Mouse (Mus musculus) hindbrain, embryonic 11.5 days (tissue): Measurements from ENCODE around the gene Clpx. TPM values are rescaled to one million over a fixed set of nuclear protein-coding genes. Genes with fewer than 3 reads are reported as not detected.

Experiments
- ATAC-seq: fragments of 200-750 bp; cut with Nextera tagmentation; 2 replicates; pipeline ENCODE4 v1.8.0; 2017; ENCODE audit warnings: mild to moderate bottlenecking, moderate TSS enrichment, moderate library complexity; ENCODE audit not compliant: low FRiP score
- DNase-seq: peaks from one replicate; pipeline ENCODE4 v3.0.0-alpha.2; 2015; ENCODE audit warnings: low spot score
- H3K27ac ChIP-seq: fragments of 300-500 bp; sonication (generic); 2 replicates; pipeline ENCODE4 v1.5.1; 2014; ENCODE audit warnings: mild to moderate bottlenecking, low read depth, low read length
- H3K27me3 ChIP-seq: fragments of 300-500 bp; sonication (generic); 2 replicates; pipeline ENCODE4 v1.6.1; 2014; ENCODE audit warnings: mild to moderate bottlenecking, low read length, moderate library complexity, mixed read lengths; ENCODE audit not compliant: control insufficient read depth, insufficient read depth
- H3K36me3 ChIP-seq: fragments of 300-500 bp; sonication (generic); 2 replicates; pipeline ENCODE4 v1.6.1; 2014; ENCODE audit warnings: mild to moderate bottlenecking, low read length, moderate library complexity, mixed read lengths; ENCODE audit not compliant: control insufficient read depth, insufficient read depth
- H3K4me1 ChIP-seq: fragments of 300-500 bp; sonication (generic); replicated peaks from 2 replicates; pipeline ENCODE4 v1.6.1; 2014; ENCODE audit warnings: low read length, mixed read lengths; ENCODE audit not compliant: control insufficient read depth, insufficient read depth
- H3K4me2 ChIP-seq: fragments of 300-500 bp; sonication (generic); replicated peaks from 2 replicates; pipeline ENCODE4 v1.6.1; 2014; ENCODE audit warnings: mild to moderate bottlenecking, low read depth, low read length
- H3K4me3 ChIP-seq: fragments of 300-500 bp; sonication (generic); 2 replicates; pipeline ENCODE4 v1.5.1; 2014; ENCODE audit warnings: low read depth, low read length
- H3K9ac ChIP-seq: fragments of 300-500 bp; sonication (generic); 2 replicates; pipeline ENCODE4 v1.6.1; 2014; ENCODE audit warnings: low read depth, low read length
- H3K9me3 ChIP-seq: fragments of 300-500 bp; sonication (generic); 2 replicates; pipeline ENCODE4 v1.6.1; 2016; ENCODE audit warnings: low read length; ENCODE audit not compliant: control insufficient read depth
- WGBS: fragments of 180-500 bp; shearing (Covaris S2); extraction: QIAGEN DNeasy Blood & Tissue Kit; methylation state at CpG from one replicate; pipeline ENCODE4 v1.1.7; 2014; 5-methylcytosine and 5-hydroxymethylcytosine counted together
- polyA plus RNA-seq: library from polyadenylated mRNA; unstranded; fragments of >200 nt; fragmentation: Nextera tagmentation; extraction: Ambion mirVana; gene quantifications from 2 replicates; pipeline ENCODE4 v1.2.1, GENCODE M21; 2014

Gene Clpx
- polyA plus RNA-seq, 1 experiment from 2014 or later: 47.5 TPM

GRCm38 (mm10) chr9:65299650-65300049 lies 5.6 kb downstream of the Clpx start:
- Histone ChIP-seq H3K36me3 (0 out of 2 replicates have a peak, but pooled peaks cover 2% of the 10 kb centered on the region), H3K27me3 (no peaks in the 10 kb centered on the region)
- ATAC-seq: no peak

GRCm38 (mm10) chr9:65302327-65302983 lies 8.4 kb downstream of the Clpx start:
- Histone ChIP-seq H3K9ac (no peak overlapping the region), H3K9me3 (no peaks in the 10 kb centered on the region), H3K4me1 (no peaks in the 10 kb centered on the region), H3K4me3 (no peak overlapping the region), H3K36me3 (0 out of 2 replicates have a peak, but pooled peaks cover 2% of the 10 kb centered on the region), H3K27ac (no peak overlapping the region), H3K4me2 (no peak overlapping the region), H3K27me3 (no peaks in the 10 kb centered on the region)
- WGBS: 96% methylated on average over 4 of the region's 4 CpGs
- no peak for DNase-seq
- no peak for ATAC-seq

More at GRCm38 (mm10) chr9:65299650-65300049, 5.6 kb downstream of the Clpx start:
- Histone ChIP-seq H3K4me2 (no peak overlapping the region), H3K4me3 (no peak overlapping the region), H3K9me3 (no peaks in the 10 kb centered on the region), H3K4me1 (no peaks in the 10 kb centered on the region), H3K9ac (no peak overlapping the region), H3K27ac (no peak overlapping the region)
- WGBS: 97% methylated on average over 7 of the region's 7 CpGs
- no peak for DNase-seq

DNA sequence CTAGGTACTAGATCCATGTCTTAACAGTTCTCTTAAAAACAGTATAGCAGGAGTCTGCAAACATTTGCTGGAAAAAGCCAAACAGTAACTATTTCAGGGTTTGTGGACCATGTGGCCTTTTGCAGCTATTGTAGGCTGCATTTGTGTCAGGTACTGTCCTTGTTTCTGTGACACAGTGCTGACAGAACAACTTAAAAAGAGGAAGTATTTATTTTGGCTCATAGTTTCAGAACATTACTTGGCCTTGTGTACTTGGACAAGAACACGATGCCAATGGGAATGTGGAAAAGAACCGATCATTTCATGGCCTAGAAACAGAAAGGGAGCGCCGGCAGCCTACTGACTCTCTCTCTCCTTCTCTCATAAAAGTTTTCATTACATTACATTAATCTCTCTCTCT lies 9.5 kb downstream of the Clpx start:
- Histone ChIP-seq H3K4me2 (no peak overlapping the region), H3K9ac (no peak overlapping the region)

DNA sequence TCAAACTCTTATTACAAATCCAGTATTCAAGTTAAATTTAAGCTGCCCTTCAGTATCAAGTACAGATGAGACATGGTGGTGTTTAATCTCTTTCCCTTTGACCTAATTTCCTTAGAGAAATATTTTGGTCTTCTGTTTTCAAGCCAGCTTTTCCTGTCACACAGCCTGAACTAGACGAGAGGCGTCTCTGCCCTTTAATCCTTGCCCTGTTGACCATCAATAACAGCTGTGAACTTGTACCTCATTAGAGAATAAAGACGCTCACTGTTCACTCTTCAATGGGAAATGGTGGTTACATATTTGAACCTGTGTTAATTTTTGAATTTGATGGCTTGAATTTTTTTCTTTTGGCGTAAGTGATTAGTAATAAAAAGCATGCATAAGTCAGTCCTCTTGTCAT lies 10.2 kb downstream of the Clpx start:
- Histone ChIP-seq H3K36me3 (0 out of 2 replicates have a peak, but pooled peaks cover 2% of the 10 kb centered on the region), H3K9ac (no peak overlapping the region), H3K4me1 (no peaks in the 10 kb centered on the region), H3K4me2 (no peak overlapping the region), H3K27ac (no peak overlapping the region), H3K27me3 (no peaks in the 10 kb centered on the region), H3K4me3 (no peak overlapping the region), H3K9me3 (no peaks in the 10 kb centered on the region)
- ATAC-seq (no peak), DNase-seq (no peak)
- WGBS: 89% methylated on average over 4 of the region's 4 CpGs

More for the DNA sequence above, 9.5 kb downstream of the Clpx start:
- Histone ChIP-seq H3K27me3 (no peaks in the 10 kb centered on the region), H3K27ac (no peak overlapping the region), H3K4me1 (no peaks in the 10 kb centered on the region), H3K9me3 (no peaks in the 10 kb centered on the region), H3K4me3 (no peak overlapping the region), H3K36me3 (0 out of 2 replicates have a peak, but pooled peaks cover 2% of the 10 kb centered on the region)
- 98% methylated on average over 4 of the region's 4 CpGs for WGBS
- DNase-seq (no peak), ATAC-seq (no peak)

GRCm38 (mm10) chr9:65306672-65307071 lies 12.6 kb downstream of the Clpx start:
- no peak overlapping the region for H3K4me2 ChIP-seq
- DNase-seq (no peak), ATAC-seq (no peak)
- H3K4me3 ChIP-seq: no peak overlapping the region
- H3K36me3 ChIP-seq: peaks cover 6% of the 10 kb centered on the region; the same call in 1 of the 2 replicates
- H3K4me1 ChIP-seq: no peaks in the 10 kb centered on the region
- H3K9me3 ChIP-seq: no peaks in the 10 kb centered on the region
- no peak overlapping the region for H3K27ac ChIP-seq
- 95% methylated on average over 2 of the region's 2 CpGs for WGBS
- no peaks in the 10 kb centered on the region for H3K27me3 ChIP-seq
- H3K9ac ChIP-seq: no peak overlapping the region

- WGBS: 86% methylated on average over 1 of the region's 1 CpGs
- DNase-seq (no peak), ATAC-seq (no peak)
- H3K9ac ChIP-seq: no peak overlapping the region
- H3K36me3 ChIP-seq: peaks cover 10% of the 10 kb centered on the region
- H3K4me2 ChIP-seq: no peak overlapping the region
- no peaks in the 10 kb centered on the region for H3K4me1 ChIP-seq
- no peak overlapping the region for H3K27ac ChIP-seq
- no peaks in the 10 kb centered on the region for H3K27me3 ChIP-seq
- no peak overlapping the region for H3K4me3 ChIP-seq
- no peaks in the 10 kb centered on the region for H3K9me3 ChIP-seq
Measured at GRCm38 (mm10) chr9:65308011-65308410, 14.0 kb downstream of the Clpx start.

- no peak overlapping the region for H3K4me2 ChIP-seq
- H3K27ac ChIP-seq: no peak overlapping the region
- H3K4me3 ChIP-seq: no peak overlapping the region
- H3K36me3 ChIP-seq: peaks cover 13% of the 10 kb centered on the region
- ATAC-seq (no peak), DNase-seq (peak; percentile 8)
- 94% methylated on average over 4 of the region's 4 CpGs for WGBS
- no peaks in the 10 kb centered on the region for H3K27me3 ChIP-seq
- H3K4me1 ChIP-seq: no peaks in the 10 kb centered on the region
- no peak overlapping the region for H3K9ac ChIP-seq
- no peaks in the 10 kb centered on the region for H3K9me3 ChIP-seq
Measured at GRCm38 (mm10) chr9:65312669-65313357, 18.8 kb downstream of the Clpx start.

DNA sequence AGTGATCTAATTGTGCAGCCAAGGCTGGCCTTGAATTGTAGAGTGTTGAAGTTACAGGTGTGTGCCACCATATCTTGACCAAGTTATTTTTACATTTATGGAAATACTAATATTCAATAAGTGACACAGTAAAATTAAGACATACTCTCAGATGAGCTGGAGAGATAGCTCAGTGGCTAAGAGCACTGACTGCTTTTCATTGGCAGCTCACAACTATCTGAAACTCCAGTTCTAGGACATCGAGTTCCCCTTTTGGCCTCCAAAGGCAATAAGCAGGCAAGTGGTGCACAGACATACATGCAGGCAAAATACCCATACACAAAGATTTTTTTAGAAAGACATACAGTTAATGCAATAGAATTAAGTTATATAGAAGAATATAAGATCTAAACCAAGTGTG lies 19.8 kb downstream of the Clpx start:
- WGBS: 93% methylated on average over 1 of the region's 1 CpGs
- H3K4me3 ChIP-seq: no peak overlapping the region
- DNase-seq (no peak), ATAC-seq (no peak)
- H3K9me3 ChIP-seq: no peaks in the 10 kb centered on the region
- H3K9ac ChIP-seq: no peak overlapping the region
- no peaks in the 10 kb centered on the region for H3K27me3 ChIP-seq
- no peak overlapping the region for H3K4me2 ChIP-seq
- H3K36me3 ChIP-seq: peaks cover 14% of the 10 kb centered on the region
- H3K4me1 ChIP-seq: no peaks in the 10 kb centered on the region
- H3K27ac ChIP-seq: no peak overlapping the region
